Comparison of ENCODE assay signal across 8 mouse cellular contexts in the genomic region with DNA sequence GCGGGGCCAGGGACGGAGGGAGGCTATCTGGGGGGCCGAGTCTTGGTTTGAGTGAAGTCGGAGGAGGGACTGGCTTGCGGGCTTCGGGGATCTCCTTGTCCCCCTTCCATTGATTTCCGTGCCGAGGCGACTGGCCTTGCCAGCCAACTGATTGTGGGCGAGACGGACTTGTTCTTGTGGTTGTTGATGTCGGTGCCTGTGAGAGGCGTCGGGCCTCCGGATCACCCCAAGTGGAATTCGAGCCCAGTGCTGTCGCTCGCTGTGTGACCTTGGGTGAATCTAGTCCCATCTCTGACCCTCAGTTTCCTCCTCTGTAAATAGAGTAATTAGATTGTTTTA. TPM values are rescaled to one million over a fixed set of nuclear protein-coding genes. Genes with fewer than 3 reads are reported as not detected.
DNase-seq lines count a peak whose midpoint lies in the region; ATAC-seq lines count a peak whose summit lies in the region.

No protein-coding gene starts in this region.

- H3K27me3 ChIP-seq in forebrain, embryonic 16.5 days (replicated peaks; ENCODE audit: control insufficient read depth, insufficient read depth, low read length) = no peaks in the 10 kb centered on the region

- peak overlapping the region; percentile 87 for H3K27ac ChIP-seq in forebrain, embryonic 16.5 days (ENCODE audit: low read length)

- DNase-seq in kidney, adult 9 months = peak; percentile 55
- no peak for DNase-seq in kidney, adult 18-20 months
- DNase-seq in MN1 (ENCODE audit: low spot score) = peak; percentile 22
- DNase-seq in lung, postnatal 36 days = peak; percentile 26
- no peak for DNase-seq in embryo, embryonic 9.5 days (ENCODE audit: extremely low spot score)
- no peak for DNase-seq in urinary bladder, adult 2 months (ENCODE audit: low spot score)

- peak overlapping the region; percentile 62 for H3K4me3 ChIP-seq in forebrain, embryonic 16.5 days (replicated peaks; ENCODE audit: low read length)

- peak overlapping the region; percentile 97 for H3K4me2 ChIP-seq in forebrain, embryonic 16.5 days (ENCODE audit: low read length)

- H3K4me1 ChIP-seq in forebrain, embryonic 16.5 days (replicated peaks; ENCODE audit: control insufficient read depth, insufficient read depth, low read length) = peaks cover 40% of the 10 kb centered on the region

- ATAC-seq in forebrain, embryonic 16.5 days = peak; percentile 18; the same call in 1 of the 2 replicates
- no peak for ATAC-seq in inflammation-experienced regulatory T-cells, adult 6 months

- no peaks in the 10 kb centered on the region for H3K9me3 ChIP-seq in forebrain, embryonic 16.5 days (ENCODE audit: control insufficient read depth, low read length)

- under 1% methylated on average over 18 of the region's 18 CpGs for WGBS in forebrain, embryonic 16.5 days

- peak overlapping the region; percentile 85 for H3K9ac ChIP-seq in forebrain, embryonic 16.5 days (replicated peaks; ENCODE audit: low read depth, low read length)

- H3K36me3 ChIP-seq in forebrain, embryonic 16.5 days (ENCODE audit: control insufficient read depth, insufficient read depth) = peaks cover 10% of the 10 kb centered on the region

RNA-seq across cellular contexts. Expression of gene Ube3b, which starts 0.6 kb away (rescaled TPM):
- 44.9 and 47.5 TPM in 2 replicates for polyA plus RNA-seq in forebrain, embryonic 16.5 days (2015; fragmentation: Nextera tagmentation; extraction: Ambion mirVana)
- polyA plus RNA-seq in inflammation-experienced regulatory T-cells, adult 6 months (2017; shearing (Covaris generic)) = 10 to 100 TPM; 23.0 to 29.2 (median 28.0) TPM
- 35.2 and 38.5 TPM in 2 replicates for polyA plus RNA-seq in urinary bladder, adult 2 months (2012; rRNA removed)

RNA-seq across cellular contexts. Expression of gene Kctd10, which starts 0.7 kb away (rescaled TPM):
- 90.4 and 98.5 TPM in 2 replicates for polyA plus RNA-seq in forebrain, embryonic 16.5 days (2015; fragmentation: Nextera tagmentation; extraction: Ambion mirVana)
- 10 to 100 TPM; 57.7 to 73.7 (median 61.6) TPM for polyA plus RNA-seq in inflammation-experienced regulatory T-cells, adult 6 months (2017; shearing (Covaris generic))
- polyA plus RNA-seq in urinary bladder, adult 2 months (2012; rRNA removed) = 134 and 142 TPM in 2 replicates

Comparison
In these comparisons a context has a peak if more than half of its experiments do, and no peak if none do; other contexts are left out.
1. DNase-seq: peak in kidney, adult 9 months (single experiment), MN1 (single experiment) and lung, postnatal 36 days (single experiment); none in kidney, adult 18-20 months (single experiment), embryo, embryonic 9.5 days (single experiment) and urinary bladder, adult 2 months (single experiment).